Mouse (Mus musculus) intestine, postnatal 0 days (tissue): Measurements from ENCODE around the gene Gm17402. TPM values are rescaled to one million over a fixed set of nuclear protein-coding genes. Genes with fewer than 3 reads are reported as not detected.

Experiments used
- ATAC-seq: fragments of 200-750 bp; cut with Nextera tagmentation; 2 replicates; pipeline ENCODE4 v1.8.0; 2017; ENCODE audit warnings: mild to moderate bottlenecking, moderate TSS enrichment, moderate library complexity
- H3K27ac ChIP-seq: fragments of 300-500 bp; sonication (generic); 2 replicates; pipeline ENCODE4 v1.5.1; 2014; ENCODE audit warnings: mild to moderate bottlenecking, low read depth, low read length, moderate library complexity
- H3K27me3 ChIP-seq: fragments of 300-500 bp; sonication (generic); replicated peaks from 2 replicates; pipeline ENCODE4 v1.6.1; 2014; ENCODE audit warnings: low read length, mixed read lengths; ENCODE audit not compliant: control insufficient read depth, insufficient read depth
- H3K36me3 ChIP-seq: fragments of 300-500 bp; sonication (generic); 2 replicates; pipeline ENCODE4 v1.6.1; 2014; ENCODE audit warnings: mild to moderate bottlenecking, moderate library complexity; ENCODE audit not compliant: control insufficient read depth, insufficient read depth
- H3K4me1 ChIP-seq: fragments of 300-500 bp; sonication (generic); replicated peaks from 2 replicates; pipeline ENCODE4 v1.6.1; 2014; ENCODE audit warnings: antibody characterized with exemption, low read length, mixed read lengths; ENCODE audit not compliant: control insufficient read depth, insufficient read depth
- H3K4me2 ChIP-seq: fragments of 300-500 bp; sonication (generic); replicated peaks from 2 replicates; pipeline ENCODE4 v1.6.1; 2014; ENCODE audit warnings: low read depth, mild to moderate bottlenecking, moderate library complexity
- H3K4me3 ChIP-seq: fragments of 300-500 bp; sonication (generic); 2 replicates; pipeline ENCODE4 v1.5.1; 2014; ENCODE audit warnings: low read depth, low read length
- H3K9ac ChIP-seq: fragments of 300-500 bp; sonication (generic); 2 replicates; pipeline ENCODE4 v1.6.1; 2014; ENCODE audit warnings: mild to moderate bottlenecking, low read depth, low read length
- H3K9me3 ChIP-seq: fragments of 300-500 bp; sonication (generic); 2 replicates; pipeline ENCODE4 v1.6.1; 2016; ENCODE audit warnings: mixed run types; ENCODE audit not compliant: control insufficient read depth
- CTCF ChIP-seq: sonication (generic); IDR thresholded peaks from 2 replicates; pipeline ENCODE4 v1.5.1; 2016; ENCODE audit warnings: low read depth, mild to moderate bottlenecking, control low read depth, antibody characterized with exemption, moderate library complexity
- WGBS: fragments of 180-500 bp; shearing (Covaris S2); extraction: QIAGEN DNeasy Blood & Tissue Kit; methylation state at CpG from one replicate; pipeline ENCODE4 v1.1.7; 2014; 5-methylcytosine and 5-hydroxymethylcytosine counted together
- polyA plus RNA-seq: library from polyadenylated mRNA; unstranded; fragments of >200 nt; fragmentation: Nextera tagmentation; extraction: Ambion mirVana; gene quantifications from 2 replicates; pipeline ENCODE4 v1.2.1, GENCODE M21; 2015

Gene Gm17402
- not detected in 2 replicates for polyA plus RNA-seq

DNA sequence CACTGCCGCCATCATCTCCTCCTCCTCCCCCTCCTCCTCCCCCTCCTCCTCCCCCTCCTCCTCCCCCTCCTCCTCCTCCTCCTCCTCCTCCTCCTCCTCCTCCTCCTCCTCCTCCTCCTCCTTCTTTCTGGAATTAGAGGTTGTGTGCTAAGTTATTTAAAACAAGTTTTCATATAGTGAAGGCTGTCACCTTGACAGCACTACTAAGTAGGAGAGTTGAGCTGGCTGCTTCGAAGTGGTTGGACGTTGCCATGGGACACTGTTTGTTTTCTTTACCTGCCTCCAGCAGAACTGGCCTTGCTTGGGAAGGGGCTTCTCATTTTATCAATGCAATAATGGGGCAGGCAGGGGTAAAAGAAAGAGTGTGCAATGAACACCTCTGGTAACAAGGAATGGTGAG lies at the start of gene Gm17402:
TSS of gene Gm17402 (minus strand) at position 101 of the 400 bp plus-strand sequence.
- Histone ChIP-seq H3K4me1 (no peaks in the 10 kb centered on the region), H3K27ac (no peak within 1 kb of the TSS), H3K36me3 (no peaks in the 10 kb centered on the region), H3K27me3 (no peaks in the 10 kb centered on the region), H3K9me3 (no peaks in the 10 kb centered on the region), H3K4me3 (peak within 1 kb of the TSS; percentile 29), H3K4me2 (peak within 1 kb of the TSS; percentile 64), H3K9ac (no peak within 1 kb of the TSS)
- no peak for ATAC-seq
- WGBS: 34% methylated on average over 3 of the region's 3 CpGs
- TF ChIP-seq CTCF: no peak

GRCm38 (mm10) chr3:67378215-67378614 lies 3.3 kb upstream of the Gm17402 start:
- Histone ChIP-seq H3K4me1 (no peaks in the 10 kb centered on the region), H3K4me3 (no peak overlapping the region), H3K4me2 (no peak overlapping the region), H3K27me3 (no peaks in the 10 kb centered on the region), H3K9me3 (no peaks in the 10 kb centered on the region), H3K27ac (no peak overlapping the region), H3K36me3 (no peaks in the 10 kb centered on the region), H3K9ac (no peak overlapping the region)
- no peak for ATAC-seq
- TF ChIP-seq CTCF: no peak

DNA sequence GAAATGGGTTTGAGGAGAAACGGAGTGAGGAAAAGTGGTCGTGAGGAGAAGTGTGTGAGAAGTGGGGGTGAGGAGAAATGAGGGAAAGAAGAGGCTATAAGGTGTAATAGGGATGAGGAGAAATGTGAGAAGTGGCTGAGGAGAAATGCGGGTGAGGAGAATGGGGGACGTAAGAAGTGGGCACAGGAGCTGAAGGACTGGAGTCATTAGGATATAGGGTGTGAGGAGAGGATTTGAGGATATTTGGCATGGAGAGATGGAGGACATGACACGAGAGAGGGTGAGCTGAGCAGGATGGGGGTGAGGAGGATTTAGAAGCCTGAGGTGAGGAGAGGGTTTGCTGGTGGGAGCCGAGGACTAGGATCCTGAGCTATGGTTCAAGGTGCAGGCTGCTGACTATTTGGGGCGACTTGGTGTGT lies 594 bp downstream of the Gm17402 start:
- Histone ChIP-seq H3K4me2 (peak overlapping the region; percentile 64), H3K27ac (no peak overlapping the region), H3K9ac (no peak overlapping the region), H3K4me1 (no peaks in the 10 kb centered on the region), H3K27me3 (no peaks in the 10 kb centered on the region), H3K9me3 (no peaks in the 10 kb centered on the region), H3K4me3 (peak overlapping the region; percentile 29), H3K36me3 (no peaks in the 10 kb centered on the region)
- no peak for TF ChIP-seq CTCF
- peak; percentile 11; the same call in 1 of the 2 replicates for ATAC-seq
- 35% methylated on average over 7 of the region's 7 CpGs for WGBS

- H3K9me3 ChIP-seq: no peaks in the 10 kb centered on the region
- 0 out of 2 replicates have a peak, but pooled peaks have one; percentile 12 for TF ChIP-seq CTCF
- H3K27me3 ChIP-seq: no peaks in the 10 kb centered on the region
- 0% methylated on average over 35 of the region's 35 CpGs for WGBS
- no peaks in the 10 kb centered on the region for H3K36me3 ChIP-seq
- H3K4me3 ChIP-seq: peak within 1 kb of the TSS; percentile 29
- H3K4me2 ChIP-seq: peak within 1 kb of the TSS; percentile 64
- no peak within 1 kb of the TSS for H3K9ac ChIP-seq
- ATAC-seq: peak; percentile 98
- no peaks in the 10 kb centered on the region for H3K4me1 ChIP-seq
- H3K27ac ChIP-seq: no peak within 1 kb of the TSS
Observed at GRCm38 (mm10) chr3:67373872-67374271, 1.1 kb downstream of the Gm17402 start, which contains the start of gene Mlf1. TSS of gene Mlf1 (plus strand) at chr3:67374097.

GRCm38 (mm10) chr3:67372781-67373180 lies 2.2 kb downstream of the Gm17402 start:
- Histone ChIP-seq H3K9ac (no peak overlapping the region), H3K4me2 (no peak overlapping the region), H3K27me3 (no peaks in the 10 kb centered on the region), H3K36me3 (no peaks in the 10 kb centered on the region), H3K9me3 (no peaks in the 10 kb centered on the region), H3K4me3 (no peak overlapping the region), H3K27ac (no peak overlapping the region), H3K4me1 (no peaks in the 10 kb centered on the region)
- WGBS: 53% methylated on average over 5 of the region's 5 CpGs
- no peak for TF ChIP-seq CTCF
- no peak for ATAC-seq

DNA sequence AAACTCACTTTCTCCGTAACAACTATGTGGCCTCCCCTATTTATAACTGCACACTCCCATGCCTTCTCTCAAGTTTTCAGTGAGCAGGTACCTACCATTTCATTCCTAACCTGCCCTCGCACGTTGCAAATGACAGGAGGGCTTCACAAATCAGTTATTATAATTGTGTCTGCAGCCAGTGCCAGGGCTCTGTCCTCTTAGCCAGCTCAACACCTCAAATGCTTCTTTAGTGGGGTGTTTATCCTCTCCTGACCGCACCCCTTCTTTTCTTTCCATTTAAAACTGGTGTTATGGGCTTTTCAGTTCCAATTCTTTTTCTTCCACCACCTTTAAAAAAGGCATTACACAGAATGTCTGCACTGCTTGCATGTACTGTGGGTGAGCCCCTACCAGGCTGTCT lies 2.8 kb downstream of the Gm17402 start:
- H3K27ac ChIP-seq: no peak overlapping the region
- H3K4me3 ChIP-seq: no peak overlapping the region
- no peak overlapping the region for H3K9ac ChIP-seq
- TF ChIP-seq CTCF: no peak
- WGBS: 74% methylated on average over 4 of the region's 4 CpGs
- ATAC-seq: no peak
- no peaks in the 10 kb centered on the region for H3K4me1 ChIP-seq
- no peaks in the 10 kb centered on the region for H3K27me3 ChIP-seq
- H3K4me2 ChIP-seq: no peak overlapping the region
- no peaks in the 10 kb centered on the region for H3K36me3 ChIP-seq
- no peaks in the 10 kb centered on the region for H3K9me3 ChIP-seq
